Mouse (Mus musculus): Measurements from ENCODE around the gene Fam71e2. TPM values are rescaled to one million over a fixed set of nuclear protein-coding genes. Genes with fewer than 3 reads are reported as not detected.
A peak's percentile ranks its signal among the peaks of the same experiment; 100 is the strongest.
"Not testable (repeated sequence)": the region's sequence is repeated elsewhere in the genome, so short reads cannot be mapped to it uniquely, and the experiment has no call there.

Fam71e2 gene
- polyA plus RNA-seq, 1 experiment from 2014 or later: not detected

DNA sequence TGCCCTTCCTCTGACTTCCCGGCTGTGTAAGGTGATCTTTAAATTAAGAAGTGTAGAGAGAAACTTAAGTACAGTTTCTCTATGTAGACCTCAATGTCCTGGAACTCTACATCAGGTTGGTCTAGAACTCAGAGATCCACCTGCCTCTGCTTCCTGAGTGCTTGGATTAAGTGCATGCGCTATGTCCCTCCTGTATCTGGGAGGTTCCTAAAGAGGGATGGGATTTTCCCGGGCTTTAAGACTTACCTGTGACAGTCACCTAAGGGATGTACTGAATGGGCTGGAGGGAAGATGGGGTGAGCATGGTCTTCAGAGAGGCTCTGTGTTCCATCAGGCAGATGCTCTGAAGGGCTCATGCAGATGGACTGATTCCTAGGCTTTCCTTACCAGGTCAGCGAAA is 22.6 kb upstream of the Fam71e2 start:
- Histone ChIP-seq H3K9me3 (replicated peaks) (no peaks in the 10 kb centered on the region), H3K4me3 (peak overlapping the region; percentile 79), H3K27me3 (replicated peaks) (no peaks in the 10 kb centered on the region), H3K9ac (peak overlapping the region; percentile 98), H3K4me1 (replicated peaks) (peaks cover 13% of the 10 kb centered on the region), H3K4me2 (peak overlapping the region; percentile 95), H3K27ac (ENCODE audit: poor library complexity, severe bottlenecking) (peak overlapping the region; percentile 94; the same call in 1 of the 2 replicates), H3K36me3 (peaks cover 43% of the 10 kb centered on the region)
- ATAC-seq (ENCODE audit: insufficient number of reproducible peaks, low FRiP score): no peak
- 34% methylated on average over 4 of the region's 4 CpGs for WGBS

GRCm38 (mm10) chr7:4793248-4793647 is 22.1 kb upstream of the Fam71e2 start:
- H3K9me3 ChIP-seq (replicated peaks); H3K27me3 ChIP-seq (replicated peaks): not testable (repeated sequence)
- Histone ChIP-seq H3K27ac (ENCODE audit: poor library complexity, severe bottlenecking) (peak overlapping the region; percentile 94), H3K4me3 (peak overlapping the region; percentile 79), H3K4me2 (peak overlapping the region; percentile 95), H3K36me3 (peaks cover 43% of the 10 kb centered on the region), H3K4me1 (replicated peaks) (peaks cover 17% of the 10 kb centered on the region), H3K9ac (peak overlapping the region; percentile 98)
- WGBS: under 1% methylated on average over 31 of the region's 31 CpGs
- peak; percentile 5; the same call in 1 of the 2 replicates for ATAC-seq (ENCODE audit: insufficient number of reproducible peaks, low FRiP score)

GRCm38 (mm10) chr7:4792278-4793212 is 21.4 kb upstream of the Fam71e2 start, which contains the start of gene Rpl28:
Rpl28 (plus strand) TSS chr7:4792874.
- Histone ChIP-seq H3K36me3 (peaks cover 38% of the 10 kb centered on the region), H3K9me3 (replicated peaks) (no peaks in the 10 kb centered on the region), H3K27ac (ENCODE audit: poor library complexity, severe bottlenecking) (peak within 1 kb of the TSS; percentile 94), H3K27me3 (replicated peaks) (peaks cover 4% of the 10 kb centered on the region; the same call in 1 of the 2 replicates), H3K4me2 (peak within 1 kb of the TSS; percentile 95), H3K4me3 (peak within 1 kb of the TSS; percentile 79), H3K9ac (peak within 1 kb of the TSS; percentile 98), H3K4me1 (replicated peaks) (peaks cover 17% of the 10 kb centered on the region)
- peak; percentile 89 for ATAC-seq (ENCODE audit: insufficient number of reproducible peaks, low FRiP score)
- WGBS: 2% methylated on average over 54 of the region's 54 CpGs

- ATAC-seq (ENCODE audit: insufficient number of reproducible peaks, low FRiP score): peak; percentile 4; the same call in 1 of the 2 replicates
- peaks cover 14% of the 10 kb centered on the region for H3K4me1 ChIP-seq (replicated peaks)
- 0 out of 2 replicates have a peak within 1 kb of the TSS, but pooled peaks have one; percentile 3 for H3K27ac ChIP-seq (ENCODE audit: poor library complexity, severe bottlenecking)
- peaks cover 16% of the 10 kb centered on the region; the same call in 1 of the 2 replicates for H3K27me3 ChIP-seq (replicated peaks)
- peak within 1 kb of the TSS; percentile 94 for H3K4me2 ChIP-seq
- peaks cover 9% of the 10 kb centered on the region for H3K36me3 ChIP-seq
- no peaks in the 10 kb centered on the region for H3K9me3 ChIP-seq (replicated peaks)
- WGBS: 6% methylated on average over 40 of the region's 40 CpGs
- peak within 1 kb of the TSS; percentile 63 for H3K4me3 ChIP-seq
- peak within 1 kb of the TSS; percentile 86 for H3K9ac ChIP-seq
Measured at GRCm38 (mm10) chr7:4789436-4789935, 18.4 kb upstream of the Fam71e2 start, which contains the start of gene Tmem238. Tmem238 (minus strand) TSS chr7:4789656.

GRCm38 (mm10) chr7:4788499-4789435 is 17.7 kb upstream of the Fam71e2 start:
- H3K9ac ChIP-seq: peak overlapping the region; percentile 86
- 0 out of 2 replicates have a peak overlapping the region, but pooled peaks have one; percentile 3 for H3K27ac ChIP-seq (ENCODE audit: poor library complexity, severe bottlenecking)
- H3K27me3 ChIP-seq (replicated peaks): peaks cover 23% of the 10 kb centered on the region
- peak overlapping the region; percentile 63 for H3K4me3 ChIP-seq
- 1% methylated on average over 60 of the region's 64 CpGs for WGBS
- peak overlapping the region; percentile 94 for H3K4me2 ChIP-seq
- peak; percentile 52 for ATAC-seq (ENCODE audit: insufficient number of reproducible peaks, low FRiP score)
- no peaks in the 10 kb centered on the region for H3K9me3 ChIP-seq (replicated peaks)
- peaks cover 2% of the 10 kb centered on the region for H3K36me3 ChIP-seq
- peaks cover 7% of the 10 kb centered on the region for H3K4me1 ChIP-seq (replicated peaks)

DNA sequence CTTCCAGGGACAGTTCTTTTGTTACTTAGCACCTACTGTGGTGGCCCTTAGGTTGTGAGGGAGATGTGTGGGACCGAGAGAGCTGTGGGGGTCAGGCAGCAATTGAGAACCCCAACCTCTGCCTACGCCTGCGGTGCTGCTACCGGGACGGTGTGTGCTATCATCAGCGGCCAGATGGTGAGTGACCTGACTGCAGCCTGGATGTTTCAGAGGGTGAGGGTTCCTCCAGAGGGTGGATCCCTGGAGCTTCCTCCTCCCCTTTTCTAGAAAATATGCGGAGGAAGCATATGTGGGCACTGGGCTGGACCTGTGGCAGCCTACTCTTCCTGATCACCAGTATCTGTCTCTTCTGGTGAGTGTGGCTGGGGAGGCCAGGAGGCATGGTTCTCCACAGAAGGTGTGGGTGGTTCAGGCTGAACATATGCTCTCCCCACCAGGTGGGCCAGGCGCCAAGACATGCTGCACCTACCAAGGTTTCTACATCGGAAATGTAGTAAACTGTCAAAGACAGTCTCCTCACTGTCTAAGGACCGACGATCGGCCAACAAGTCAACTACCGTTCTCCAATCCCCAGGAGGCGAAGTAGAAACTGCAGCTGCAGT is 12.7 kb upstream of the Fam71e2 start:
- peak; percentile 42; the same call in 1 of the 2 replicates for ATAC-seq (ENCODE audit: insufficient number of reproducible peaks, low FRiP score)
- Histone ChIP-seq H3K27ac (ENCODE audit: poor library complexity, severe bottlenecking) (no peak overlapping the region), H3K4me1 (replicated peaks) (peaks cover 14% of the 10 kb centered on the region), H3K9me3 (replicated peaks) (no peaks in the 10 kb centered on the region), H3K36me3 (no peaks in the 10 kb centered on the region), H3K4me3 (no peak overlapping the region), H3K9ac (no peak overlapping the region), H3K4me2 (no peak overlapping the region), H3K27me3 (replicated peaks) (peaks cover 71% of the 10 kb centered on the region)
- WGBS: 60% methylated on average over 14 of the region's 14 CpGs

- WGBS: 80% methylated on average over 2 of the region's 2 CpGs
- Histone ChIP-seq H3K9me3 (replicated peaks) (no peaks in the 10 kb centered on the region), H3K36me3 (no peaks in the 10 kb centered on the region), H3K4me1 (replicated peaks) (peaks cover 15% of the 10 kb centered on the region), H3K27ac (ENCODE audit: poor library complexity, severe bottlenecking) (no peak within 1 kb of the TSS), H3K27me3 (replicated peaks) (peaks cover 80% of the 10 kb centered on the region), H3K4me2 (no peak within 1 kb of the TSS), H3K9ac (no peak within 1 kb of the TSS), H3K4me3 (no peak within 1 kb of the TSS)
- no peak for ATAC-seq (ENCODE audit: insufficient number of reproducible peaks, low FRiP score)
Measured at GRCm38 (mm10) chr7:4782759-4783158, 11.7 kb upstream of the Fam71e2 start, which contains the start of the genes Il11 and Tmem190. Il11 (minus strand) TSS chr7:4782859. Tmem190 (plus strand) TSS chr7:4782937.

DNA sequence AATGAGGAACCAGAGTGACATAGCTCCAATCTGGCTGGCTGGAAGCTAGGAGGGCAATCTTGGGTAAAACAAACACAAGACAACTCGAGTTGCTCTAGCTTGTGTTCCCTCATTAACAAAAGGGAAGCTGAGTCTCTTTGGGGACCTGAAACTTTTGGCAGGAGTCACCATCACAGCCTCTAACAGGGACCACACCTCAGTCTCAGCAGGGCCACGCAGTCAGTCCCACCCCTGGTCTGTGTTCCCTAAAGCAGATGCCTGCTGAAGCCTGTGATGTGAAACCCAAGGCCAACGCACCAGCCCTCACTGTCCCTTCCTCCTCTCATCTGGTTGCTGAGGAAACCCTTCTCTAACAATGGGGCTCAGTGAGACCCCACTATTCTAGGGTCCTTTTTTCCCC is 11.0 kb upstream of the Fam71e2 start:
- no peak overlapping the region for H3K9ac ChIP-seq
- H3K4me1 ChIP-seq (replicated peaks): peaks cover 19% of the 10 kb centered on the region
- no peaks in the 10 kb centered on the region for H3K36me3 ChIP-seq
- peaks cover 80% of the 10 kb centered on the region for H3K27me3 ChIP-seq (replicated peaks)
- H3K27ac ChIP-seq (ENCODE audit: poor library complexity, severe bottlenecking): no peak overlapping the region
- 45% methylated on average over 3 of the region's 3 CpGs for WGBS
- H3K4me2 ChIP-seq: no peak overlapping the region
- H3K9me3 ChIP-seq (replicated peaks): no peaks in the 10 kb centered on the region
- no peak overlapping the region for H3K4me3 ChIP-seq
- ATAC-seq (ENCODE audit: insufficient number of reproducible peaks, low FRiP score): no peak

DNA sequence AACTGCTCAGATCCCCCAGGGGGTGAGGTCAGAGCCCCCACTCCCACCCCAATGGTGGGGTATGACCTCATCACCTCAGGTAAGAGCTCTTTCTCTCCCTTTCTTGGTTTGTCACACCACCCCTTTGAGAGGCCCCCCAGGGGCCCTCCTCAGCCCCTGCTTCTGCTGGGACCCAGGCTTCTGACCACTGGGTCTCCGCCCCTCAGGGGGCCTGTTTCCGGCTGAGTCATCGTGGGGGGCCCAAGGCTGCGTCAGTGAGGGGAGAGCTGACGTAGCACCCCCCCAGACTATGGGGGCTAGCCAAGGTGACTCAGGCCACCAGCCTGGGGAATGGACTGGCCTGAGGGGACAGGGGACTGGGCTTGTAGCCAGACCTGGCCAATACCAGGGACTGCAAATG is 8.8 kb upstream of the Fam71e2 start:
- Histone ChIP-seq H3K9me3 (replicated peaks) (peaks cover 4% of the 10 kb centered on the region; the same call in 1 of the 2 replicates), H3K4me3 (no peak overlapping the region), H3K4me2 (no peak overlapping the region), H3K9ac (no peak overlapping the region), H3K4me1 (replicated peaks) (peaks cover 25% of the 10 kb centered on the region), H3K27me3 (replicated peaks) (peaks cover 98% of the 10 kb centered on the region), H3K36me3 (no peaks in the 10 kb centered on the region), H3K27ac (ENCODE audit: poor library complexity, severe bottlenecking) (no peak overlapping the region)
- 22% methylated on average over 5 of the region's 5 CpGs for WGBS
- ATAC-seq (ENCODE audit: insufficient number of reproducible peaks, low FRiP score): 0 out of 2 replicates have a peak, but pooled peaks have one; percentile 4
